Mouse (Mus musculus): ENCODE data around the gene Abcd2.
A peak's percentile ranks its signal among the peaks of the same experiment; 100 is the strongest.

Abcd2 gene

GRCm38 (mm10) chr15:91163454-91163853 is 28.1 kb downstream of the Abcd2 start:
- no peak for DNase-seq (ENCODE audit: low read depth, low spot score)

GRCm38 (mm10) chr15:91161153-91161552 is 30.4 kb downstream of the Abcd2 start:
- DNase-seq (ENCODE audit: low read depth, low spot score) = no peak

GRCm38 (mm10) chr15:91153311-91153710 is 38.3 kb downstream of the Abcd2 start:
- no peak for DNase-seq (ENCODE audit: low read depth, low spot score)

- peak; percentile 41 for DNase-seq (ENCODE audit: low read depth, low spot score)
Measured at GRCm38 (mm10) chr15:91152592-91152991, 39.0 kb downstream of the Abcd2 start.

GRCm38 (mm10) chr15:91124584-91124983 is 67.0 kb downstream of the Abcd2 start:
- no peak for DNase-seq (ENCODE audit: low read depth, low spot score)

- DNase-seq (ENCODE audit: low read depth, low spot score) = no peak
Measured at GRCm38 (mm10) chr15:91112555-91113209, 78.9 kb downstream of the Abcd2 start.

- no peak for DNase-seq (ENCODE audit: low read depth, low spot score)
Measured at GRCm38 (mm10) chr15:91108102-91108659, 83.4 kb downstream of the Abcd2 start.

- peak; percentile 34 for DNase-seq (ENCODE audit: low read depth, low spot score)
Measured at GRCm38 (mm10) chr15:91104934-91105333, 86.7 kb downstream of the Abcd2 start.

- peak; percentile 6 for DNase-seq (ENCODE audit: low read depth, low spot score)
Measured at GRCm38 (mm10) chr15:91104276-91104675, 87.3 kb downstream of the Abcd2 start.

GRCm38 (mm10) chr15:91103814-91104213 is 87.8 kb downstream of the Abcd2 start:
- DNase-seq (ENCODE audit: low read depth, low spot score) = no peak

GRCm38 (mm10) chr15:91103305-91103704 is 88.3 kb downstream of the Abcd2 start:
- DNase-seq (ENCODE audit: low read depth, low spot score) = no peak

- no peak for DNase-seq (ENCODE audit: low read depth, low spot score)
Measured at GRCm38 (mm10) chr15:91096606-91097005, 95.0 kb downstream of the Abcd2 start.
